Mouse (Mus musculus) E14TG2a.4 (cell line): Measurements from ENCODE around the gene Ensa.

Source experiments
- CTCF ChIP-seq: conservative IDR thresholded peaks from 2 replicates; pipeline ENCODE4 v1.5.1; 2014; ENCODE audit warnings: low read length
- NANOG ChIP-seq: IDR thresholded peaks from 2 replicates; pipeline ENCODE4 v1.6.1; 2014; ENCODE audit warnings: borderline replicate concordance, low read length, mixed read lengths
- POU5F1 ChIP-seq: IDR thresholded peaks from 2 replicates; pipeline ENCODE4 v1.6.1; 2014; ENCODE audit warnings: low read length, borderline replicate concordance

DNA sequence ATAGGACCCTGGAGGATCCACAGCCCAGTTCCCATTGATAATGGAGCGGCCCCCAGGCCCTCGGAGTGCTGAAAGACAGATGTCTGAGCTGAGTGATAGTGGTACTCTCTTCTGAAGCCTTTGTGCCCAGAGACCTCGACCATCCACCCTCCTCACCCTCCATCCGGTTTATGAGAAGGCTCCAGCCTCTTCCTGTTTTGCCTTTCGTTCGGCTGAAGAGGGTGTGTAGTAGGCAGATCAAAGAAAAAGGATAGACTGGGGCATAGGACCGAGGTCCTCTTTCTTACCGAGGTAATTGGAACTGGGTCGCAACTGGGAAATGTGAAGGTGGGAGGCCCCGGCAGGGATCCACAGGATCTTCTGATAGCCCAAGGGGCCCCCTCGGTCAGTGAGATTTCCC lies 56.6 kb downstream of the Ensa start:
- no peak for TF ChIP-seq CTCF
- TF ChIP-seq NANOG, result no peak
- no peak for TF ChIP-seq POU5F1
